Mouse (Mus musculus) C2C12 (cell line): Measurements from ENCODE around the gene Plin4. TPM values are rescaled to one million over a fixed set of nuclear protein-coding genes. Genes with fewer than 3 reads are reported as not detected.

Source experiments
- H3K27me3 ChIP-seq: one replicate; pipeline ENCODE4 v1.6.1; 2011; ENCODE audit not compliant: control insufficient read depth, insufficient read depth, insufficient read length
- H3K36me3 ChIP-seq: one replicate; pipeline ENCODE4 v1.6.1; 2011; ENCODE audit not compliant: control insufficient read depth, insufficient read depth
- H3K4me3 ChIP-seq: one replicate; pipeline ENCODE4 v1.5.1; 2011; ENCODE audit warnings: mild to moderate bottlenecking, control low read depth; ENCODE audit not compliant: poor library complexity, insufficient read depth, severe bottlenecking
- H3K79me2 ChIP-seq: one replicate; pipeline ENCODE4 v1.6.1; 2011; ENCODE audit not compliant: control insufficient read depth, insufficient read depth
- H3K79me3 ChIP-seq: one replicate; pipeline ENCODE4 v1.6.1; 2011; ENCODE audit warnings: low read depth, control low read depth
- H3ac ChIP-seq: one replicate; pipeline ENCODE3; 2011; ENCODE audit warnings: low read depth; ENCODE audit not compliant: control insufficient read depth, insufficient read length
- CEBPB ChIP-seq: IDR thresholded peaks from one replicate; pipeline ENCODE4 v1.6.1; 2011; ENCODE audit warnings: low read depth, mild to moderate bottlenecking, control low read depth, moderate library complexity
- CTCF ChIP-seq: IDR thresholded peaks from one replicate; pipeline ENCODE4 v1.5.1; 2011; ENCODE audit not compliant: control insufficient read depth, insufficient read depth, insufficient read length
- FOSL1 ChIP-seq: IDR thresholded peaks from one replicate; pipeline ENCODE4 v1.8.0; 2011; ENCODE audit warnings: mild to moderate bottlenecking, low read length; ENCODE audit not compliant: poor library complexity, insufficient read depth, severe bottlenecking
- MAX ChIP-seq: IDR thresholded peaks from one replicate; pipeline ENCODE4 v1.6.1; 2011; ENCODE audit warnings: mild to moderate bottlenecking, control low read depth
- MYOD1 ChIP-seq: IDR thresholded peaks from one replicate; pipeline ENCODE4 v1.6.1; 2011; ENCODE audit warnings: low read depth; ENCODE audit not compliant: control insufficient read depth, insufficient read length
- MYOG ChIP-seq: IDR thresholded peaks from one replicate; pipeline ENCODE4 v1.6.1; 2011; ENCODE audit not compliant: control insufficient read depth, insufficient read length; ENCODE audit errors: extremely low read depth
- USF1 ChIP-seq: IDR thresholded peaks from one replicate; pipeline ENCODE4 v1.6.1; 2011; ENCODE audit warnings: low read depth, mild to moderate bottlenecking, control low read depth, moderate library complexity
- polyA plus RNA-seq: library from polyadenylated mRNA; unstranded; fragments of >200 nt; fragmentation: generic; extraction: Trizol; gene quantifications from one replicate; pipeline ENCODE4 v1.2.1, GENCODE M21; 2012; ENCODE audit warnings: missing spikeins

Plin4 gene
- polyA plus RNA-seq, 1 experiment: 3.2 TPM

DNA sequence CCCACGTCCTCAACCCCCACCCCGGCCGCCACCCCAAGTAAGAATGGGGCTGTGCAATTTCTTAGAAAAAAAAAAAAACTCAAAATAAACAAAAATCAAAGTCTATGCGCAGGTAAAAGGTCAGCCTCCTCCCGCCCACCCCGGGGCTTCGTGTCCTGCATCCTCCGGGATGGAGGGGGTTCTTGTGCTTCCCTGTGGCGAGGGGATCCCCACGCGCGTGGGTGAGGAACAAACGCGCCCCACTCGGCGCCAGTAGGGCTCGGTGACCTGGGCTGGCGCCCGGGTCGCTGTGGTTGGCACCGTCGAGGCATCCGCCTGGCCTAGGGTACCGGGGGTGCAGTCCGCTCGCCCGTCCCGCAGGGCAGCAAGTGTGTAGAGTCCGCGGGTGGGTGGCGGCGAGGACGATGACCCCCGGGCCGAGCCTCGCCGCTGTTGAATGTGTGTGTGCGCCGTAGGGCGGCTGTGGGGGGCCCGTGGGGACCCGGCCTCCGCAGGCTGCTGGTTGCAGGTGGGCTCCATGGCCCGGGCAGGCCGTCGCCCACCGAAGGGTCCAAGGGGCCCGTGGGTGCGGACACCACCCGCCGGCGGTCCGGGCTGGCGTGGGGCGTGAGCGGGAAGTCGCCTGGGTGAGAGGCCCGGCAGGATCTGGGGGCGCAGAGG lies 14.2 kb upstream of the Plin4 start:
- Histone ChIP-seq H3K27me3 (peaks cover 58% of the 10 kb centered on the region), H3K36me3 (no peaks in the 10 kb centered on the region), H3ac (no peak overlapping the region), H3K79me2 (no peaks in the 10 kb centered on the region), H3K79me3 (no peaks in the 10 kb centered on the region), H3K4me3 (no peak overlapping the region)
- no peak for TF ChIP-seq MYOD1
- TF ChIP-seq MAX: no peak
- TF ChIP-seq MYOG: no peak
- TF ChIP-seq CTCF: no peak
- TF ChIP-seq FOSL1: no peak
- TF ChIP-seq CEBPB: no peak
- TF ChIP-seq USF1: no peak

DNA sequence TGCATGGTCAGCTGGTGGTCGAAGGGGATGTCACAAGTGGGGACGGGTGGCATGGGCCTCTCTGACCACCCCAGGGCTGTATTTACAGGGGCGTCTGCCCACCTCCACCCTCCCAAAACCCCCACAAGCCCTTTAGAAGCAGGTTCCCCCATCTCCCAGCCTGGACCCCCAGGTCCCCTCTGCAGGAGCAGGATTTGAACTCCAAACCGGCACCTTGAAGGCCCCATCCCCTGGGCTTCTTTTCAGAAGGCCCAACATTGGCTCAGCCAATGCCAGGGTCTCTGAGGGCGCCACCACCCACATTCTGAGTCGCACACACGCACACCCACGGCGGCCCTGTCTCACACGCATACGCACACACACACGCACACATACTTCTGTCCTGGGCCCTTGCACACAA lies 13.6 kb upstream of the Plin4 start:
- no peaks in the 10 kb centered on the region for H3K36me3 ChIP-seq
- peaks cover 56% of the 10 kb centered on the region for H3K27me3 ChIP-seq
- H3K79me2 ChIP-seq: no peaks in the 10 kb centered on the region
- H3K79me3 ChIP-seq: no peaks in the 10 kb centered on the region
- no peak overlapping the region for H3ac ChIP-seq
- no peak for TF ChIP-seq MYOD1
- TF ChIP-seq MYOG: no peak
- TF ChIP-seq FOSL1: no peak
- TF ChIP-seq CTCF: no peak
- no peak for TF ChIP-seq CEBPB
- TF ChIP-seq USF1: no peak
- TF ChIP-seq MAX: no peak
- H3K4me3 ChIP-seq: no peak overlapping the region

DNA sequence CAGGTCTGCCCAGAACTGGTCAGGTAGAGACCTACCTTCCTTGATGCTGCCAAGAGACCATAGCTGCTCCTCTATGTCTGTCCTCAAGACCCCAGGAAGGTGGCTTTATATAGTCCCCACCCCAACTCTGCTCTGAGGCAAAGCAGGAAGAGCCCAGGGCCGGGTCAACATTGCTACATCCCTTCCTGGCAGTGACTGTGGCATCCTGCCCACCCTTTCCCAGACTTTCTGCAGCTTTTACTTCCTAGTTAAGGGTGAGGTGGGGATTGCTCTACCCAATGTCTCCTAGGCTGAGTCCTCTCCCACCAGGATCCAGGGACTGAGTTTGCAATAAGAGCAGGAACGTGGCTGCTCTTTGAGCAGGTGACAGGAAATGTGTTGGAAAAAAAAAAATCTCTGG lies 12.2 kb upstream of the Plin4 start, which contains the start of gene Lrg1:
Lrg1 (minus strand) TSS at position 176 of the 400 bp plus-strand sequence.
- Histone ChIP-seq H3K79me3 (no peaks in the 10 kb centered on the region), H3K79me2 (no peaks in the 10 kb centered on the region), H3K27me3 (peaks cover 43% of the 10 kb centered on the region), H3K4me3 (no peak within 1 kb of the TSS), H3K36me3 (no peaks in the 10 kb centered on the region), H3ac (no peak within 1 kb of the TSS)
- TF ChIP-seq FOSL1 (no peak), CTCF (no peak)

- Histone ChIP-seq H3K4me3 (no peak overlapping the region), H3K79me2 (no peaks in the 10 kb centered on the region)
- TF ChIP-seq CTCF (no peak), FOSL1 (no peak), MYOG (no peak), MAX (no peak), USF1 (no peak), MYOD1 (no peak), CEBPB (no peak)
Observed at GRCm38 (mm10) chr17:56119981-56120880, 10.6 kb upstream of the Plin4 start.

DNA sequence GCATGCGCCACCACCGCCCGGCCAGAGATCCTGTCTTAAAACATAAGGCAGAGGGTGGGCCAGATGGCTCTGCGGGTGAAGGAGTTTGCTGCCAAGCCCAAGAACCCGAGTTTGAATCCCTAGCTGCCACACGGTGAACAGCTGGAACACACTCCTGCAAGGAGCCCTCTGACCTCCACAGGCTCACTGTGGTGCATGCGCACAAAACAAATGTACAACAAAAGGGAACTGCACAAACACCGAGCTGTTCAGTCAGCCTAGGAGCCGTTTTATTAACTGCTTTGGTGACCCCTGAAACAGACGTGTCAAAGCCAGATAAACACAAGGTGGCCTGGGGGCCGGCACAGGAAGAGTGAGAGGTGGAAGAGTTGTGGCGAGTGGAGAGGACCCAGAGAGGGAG lies 9.8 kb upstream of the Plin4 start:
- no peak for TF ChIP-seq CEBPB
- no peak for TF ChIP-seq USF1
- TF ChIP-seq CTCF: no peak
- no peak for TF ChIP-seq MAX
- Histone ChIP-seq H3K79me3 (no peaks in the 10 kb centered on the region), H3K79me2 (no peaks in the 10 kb centered on the region), H3K36me3 (no peaks in the 10 kb centered on the region), H3K27me3 (peaks cover 39% of the 10 kb centered on the region), H3ac (no peak overlapping the region), H3K4me3 (no peak overlapping the region)

More at GRCm38 (mm10) chr17:56119981-56120880, 10.6 kb upstream of the Plin4 start:
- H3ac ChIP-seq: no peak overlapping the region
- peaks cover 39% of the 10 kb centered on the region for H3K27me3 ChIP-seq
- H3K79me3 ChIP-seq: no peaks in the 10 kb centered on the region
- no peaks in the 10 kb centered on the region for H3K36me3 ChIP-seq

DNA sequence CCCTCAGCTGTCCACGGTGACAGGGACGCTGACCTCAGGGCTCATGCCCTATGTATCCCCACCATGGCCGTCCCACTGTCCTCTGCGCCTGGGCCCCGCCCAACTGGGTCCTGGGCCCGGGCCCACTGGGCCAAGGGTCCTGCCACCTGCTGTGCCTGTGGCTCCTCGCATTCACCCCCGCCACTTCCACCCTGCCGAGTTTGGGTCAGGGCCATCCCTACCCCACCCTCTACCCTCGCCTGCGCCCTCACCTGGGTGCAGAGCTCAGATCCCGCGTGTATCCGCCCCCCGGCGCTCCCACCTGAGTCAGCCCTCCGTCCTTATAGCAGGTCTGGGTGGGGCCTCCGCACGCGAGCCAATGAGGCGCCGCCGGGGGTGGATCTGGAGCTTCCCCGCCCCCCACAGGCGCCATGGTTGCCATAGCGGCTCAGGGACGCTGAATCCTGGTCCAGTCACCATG lies 7.7 kb upstream of the Plin4 start, which contains the start of gene Plin5:
Plin5 (minus strand) TSS at position 346 of the 460 bp plus-strand sequence.
- H3K4me3 ChIP-seq: no peak within 1 kb of the TSS
- no peaks in the 10 kb centered on the region for H3K79me3 ChIP-seq

More for the DNA sequence above, 7.7 kb upstream of the Plin4 start, which contains the start of gene Plin5:
- no peak within 1 kb of the TSS for H3ac ChIP-seq
- H3K27me3 ChIP-seq: peaks cover 39% of the 10 kb centered on the region
- no peaks in the 10 kb centered on the region for H3K36me3 ChIP-seq
- TF ChIP-seq FOSL1 (no peak), MAX (no peak), CTCF (no peak), MYOD1 (no peak), USF1 (no peak), CEBPB (no peak), MYOG (no peak)
- H3K79me2 ChIP-seq: no peaks in the 10 kb centered on the region
